Mouse (Mus musculus): ENCODE measurements around the gene Eddm3b.
A peak's percentile ranks its signal among the peaks of the same experiment; 100 is the strongest.

The Eddm3b gene

GRCm38 (mm10) chr14:51113916-51114560, at the start of gene Eddm3b:
Gene Eddm3b (plus strand): TSS chr14:51114426.
- no peak for DNase-seq

GRCm38 (mm10) chr14:51068956-51069355, 45.3 kb upstream of the Eddm3b start:
- DNase-seq, result no peak

- DNase-seq, result peak; percentile 31 to 67
These were observed 44.6 kb upstream of the Eddm3b start for GRCm38 (mm10) chr14:51069617-51070016.

GRCm38 (mm10) chr14:51074335-51074734, 39.9 kb upstream of the Eddm3b start, which contains the start of gene Olfr750:
Gene Olfr750 (minus strand): TSS chr14:51074435.
- no peak for DNase-seq

GRCm38 (mm10) chr14:51079180-51079579, 35.0 kb upstream of the Eddm3b start:
- DNase-seq, result no peak

GRCm38 (mm10) chr14:51081035-51081434, 33.2 kb upstream of the Eddm3b start:
- no peak for DNase-seq

GRCm38 (mm10) chr14:51082599-51083581, 31.3 kb upstream of the Eddm3b start:
- peak; percentile 63 to 71 for DNase-seq

- no peak for DNase-seq
These were observed 30.4 kb upstream of the Eddm3b start for GRCm38 (mm10) chr14:51083805-51084204.

GRCm38 (mm10) chr14:51085086-51085485, 29.1 kb upstream of the Eddm3b start:
- no peak for DNase-seq

- no peak for DNase-seq
These were observed 28.3 kb upstream of the Eddm3b start for GRCm38 (mm10) chr14:51085911-51086310.

GRCm38 (mm10) chr14:51087762-51088161, 26.5 kb upstream of the Eddm3b start:
- DNase-seq, result no peak

- DNase-seq, result peak; percentile 88 to 92
These were observed 25.9 kb upstream of the Eddm3b start for GRCm38 (mm10) chr14:51088166-51088969.

GRCm38 (mm10) chr14:51088970-51089673, 25.1 kb upstream of the Eddm3b start:
- peak; percentile 98 for DNase-seq

GRCm38 (mm10) chr14:51089674-51090076, 24.6 kb upstream of the Eddm3b start:
- no peak for DNase-seq

- peak; percentile 88 to 90 for DNase-seq
These were observed 24.0 kb upstream of the Eddm3b start for GRCm38 (mm10) chr14:51090077-51090781.

GRCm38 (mm10) chr14:51090921-51091900, 23.0 kb upstream of the Eddm3b start, which contains the start of the genes Rnase4 and Ang:
Gene Rnase4 (plus strand): TSS chr14:51091077.
Gene Ang (plus strand): TSS chr14:51091150.
- peak; percentile 59 to 61 for DNase-seq

GRCm38 (mm10) chr14:51092073-51092620, 22.1 kb upstream of the Eddm3b start:
- DNase-seq, result no peak

- no peak for DNase-seq
These were observed 20.7 kb upstream of the Eddm3b start for GRCm38 (mm10) chr14:51093496-51093895.

GRCm38 (mm10) chr14:51094096-51094875, 19.9 kb upstream of the Eddm3b start:
- DNase-seq, result no peak

All from cerebellum, postnatal 14 days (tissue).